Mouse (Mus musculus): ENCODE results near the gene Stx16.

DNA sequence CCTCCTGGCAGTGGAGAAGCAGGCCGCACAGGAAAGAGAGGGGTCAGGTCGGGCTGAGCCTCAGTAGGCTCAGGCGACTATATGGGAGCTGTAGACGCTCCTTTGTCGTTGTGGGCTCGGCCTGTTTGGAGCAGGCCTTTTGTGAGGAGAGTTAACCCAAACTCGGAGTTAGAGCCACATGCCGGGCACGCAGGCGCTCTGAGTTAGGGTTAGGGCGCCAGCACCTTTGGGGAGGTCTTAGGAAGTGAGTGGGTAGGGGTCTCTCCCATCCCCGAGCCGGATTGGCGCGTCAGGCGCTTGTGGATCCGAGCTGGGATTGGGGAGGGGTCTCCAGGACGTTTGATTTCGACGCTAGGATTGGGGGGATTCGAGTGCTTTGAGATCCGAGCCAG lies 321 bp downstream of the Stx16 start:
- TF ChIP-seq CTCF (IDR thresholded peaks at IDR 0.05; ENCODE audit: low read depth, low read length) = no peak
- no peak for TF ChIP-seq POLR2A (IDR thresholded peaks at IDR 0.05; ENCODE audit: insufficient read depth, low read length)
- TF ChIP-seq EP300 (IDR thresholded peaks at IDR 0.05; ENCODE audit: insufficient read depth, low read depth, low read length) = no peak
